Mouse (Mus musculus): Measurements from ENCODE around the gene Gm28374. TPM values are rescaled to one million over a fixed set of nuclear protein-coding genes. Genes with fewer than 3 reads are reported as not detected.

The Gm28374 gene
- total RNA-seq (2023), result not detected

GRCm38 (mm10) chr19:6082156-6082555, at the start of gene Gm28374:
Gm28374 (minus strand) TSS chr19:6082256.

DNA sequence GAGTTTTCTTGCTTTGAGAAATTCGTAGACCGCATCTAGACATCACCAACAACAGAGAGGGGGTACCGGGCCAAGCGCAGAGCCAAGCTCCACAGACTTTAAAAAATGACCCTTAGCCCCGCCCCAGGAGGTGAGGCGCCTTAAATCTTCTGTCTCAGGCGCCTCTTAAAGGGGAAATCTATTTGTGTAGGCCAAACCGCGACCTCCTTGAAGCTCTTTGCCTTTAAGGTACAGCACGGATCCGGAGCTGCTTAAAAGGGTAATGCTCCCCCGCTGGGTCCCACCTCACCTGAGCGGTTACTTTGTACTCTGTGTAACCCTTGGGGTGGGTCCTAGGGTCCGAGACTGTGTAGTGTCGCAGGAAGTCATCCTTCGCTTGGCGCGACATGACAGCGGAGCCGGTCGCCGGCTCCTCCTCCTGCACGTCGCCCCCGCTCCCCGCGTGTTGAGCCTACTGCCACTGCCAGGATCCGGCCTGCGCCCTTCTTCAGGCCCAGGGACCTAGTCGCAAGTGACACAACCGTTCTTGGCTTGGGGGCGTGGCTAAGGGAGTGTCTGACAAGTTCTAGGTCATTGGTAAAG, 45.8 kb upstream of the Gm28374 start, which contains the start of gene Snx15:
Gene Snx15 (minus strand): TSS at position 545 of the 582 bp plus-strand sequence.

GRCm38 (mm10) chr19:6117986-6118676, 36.1 kb upstream of the Gm28374 start, which contains the start of gene Sac3d1:
Sac3d1 (minus strand) TSS chr19:6118650.

GRCm38 (mm10) chr19:6105586-6105985, 23.5 kb upstream of the Gm28374 start, which contains the start of gene Naaladl1:
Naaladl1 (plus strand) TSS chr19:6105782.

DNA sequence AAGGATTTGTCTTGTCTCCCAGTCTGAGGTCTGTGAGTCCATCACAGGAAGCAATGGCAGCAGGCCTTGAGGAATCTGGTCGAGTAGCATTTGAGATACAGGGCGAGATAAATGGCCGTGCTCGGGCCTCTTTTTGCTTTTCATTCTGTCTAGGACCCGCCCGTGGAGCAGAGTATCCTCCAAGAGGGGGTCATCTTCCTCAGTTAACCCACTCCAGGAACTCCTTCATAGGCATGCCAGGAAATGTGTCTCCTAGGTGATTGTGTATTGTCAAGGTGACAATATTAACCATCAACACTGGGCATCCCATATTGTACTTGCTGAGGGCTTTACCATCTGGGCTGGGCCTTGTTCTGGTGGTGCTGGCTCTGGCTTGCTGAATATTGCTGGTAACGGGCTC, 12.1 kb upstream of the Gm28374 start, which contains the start of gene AC131692.1:
Gene AC131692.1 (plus strand): TSS at position 301 of the 400 bp plus-strand sequence.

GRCm38 (mm10) chr19:6084478-6085248, 2.6 kb upstream of the Gm28374 start, which contains the start of the genes Zfpl1 and Cdca5:
Zfpl1 (minus strand) TSS chr19:6084956.
Cdca5 (plus strand) TSS chr19:6084983.

DNA sequence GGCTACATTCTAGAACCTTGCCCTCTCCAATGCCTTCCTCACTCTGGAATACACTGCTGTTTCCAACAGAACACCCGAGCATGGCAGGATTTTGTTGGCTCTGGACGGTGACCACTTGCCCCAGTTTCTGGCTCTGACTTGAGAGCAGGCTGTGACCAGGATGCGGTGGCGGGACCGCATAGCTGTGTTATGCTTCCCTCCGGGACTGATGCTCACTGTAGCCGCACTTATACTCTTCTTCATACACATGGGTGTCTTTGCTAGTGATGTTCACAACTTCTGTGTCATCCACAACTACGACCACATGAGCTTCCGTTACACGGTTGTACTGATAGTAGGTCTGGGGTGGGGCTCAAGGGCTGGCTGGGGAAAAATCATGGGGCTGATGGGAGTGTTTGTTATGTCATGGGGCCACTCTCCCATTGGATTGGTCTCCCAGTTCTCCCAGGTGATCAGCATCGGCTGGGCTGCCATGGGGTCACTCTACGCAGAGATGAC, 2.0 kb downstream of the Gm28374 start, which contains the start of gene Tmem262:
Gene Tmem262 (plus strand): TSS at position 51 of the 498 bp plus-strand sequence.

GRCm38 (mm10) chr19:6076564-6077393, 5.3 kb downstream of the Gm28374 start, which contains the start of gene Vps51:
Vps51 (minus strand) TSS chr19:6077231.

DNA sequence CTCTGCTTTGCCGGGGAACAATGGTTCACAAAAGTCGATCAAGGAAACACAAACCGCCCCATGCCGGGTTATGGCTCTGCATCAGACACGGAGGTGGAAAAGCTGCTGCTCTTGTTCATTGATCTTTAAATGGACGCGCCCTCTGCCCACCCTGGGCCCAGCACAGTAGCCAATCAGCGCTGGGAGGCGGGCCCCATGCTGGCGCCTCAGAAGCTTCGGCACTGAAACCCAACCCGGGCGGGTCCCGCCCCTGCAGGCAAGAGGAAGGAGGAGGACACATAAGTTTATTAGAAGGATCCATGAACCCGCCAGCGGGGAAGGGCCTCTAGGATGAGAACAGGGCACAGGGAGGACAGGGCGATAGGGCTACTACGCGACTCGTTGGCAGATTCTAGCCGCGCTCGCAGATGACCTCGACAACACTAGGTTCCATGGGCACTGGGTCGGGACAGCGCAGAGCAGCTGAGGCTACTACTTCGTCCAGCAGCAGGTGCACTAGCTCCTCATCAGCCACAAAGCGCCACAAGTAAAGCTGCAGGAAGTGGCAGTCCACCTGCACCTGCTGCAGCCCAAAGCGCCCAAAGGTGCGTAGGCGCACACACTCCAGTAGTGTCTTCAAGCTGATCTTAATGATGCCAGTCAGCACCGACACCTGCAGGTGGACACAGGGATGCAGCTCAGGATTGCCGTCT, 14.2 kb downstream of the Gm28374 start, which contains the start of gene Tm7sf2:
Gene Tm7sf2 (minus strand): TSS at position 650 of the 692 bp plus-strand sequence.

DNA sequence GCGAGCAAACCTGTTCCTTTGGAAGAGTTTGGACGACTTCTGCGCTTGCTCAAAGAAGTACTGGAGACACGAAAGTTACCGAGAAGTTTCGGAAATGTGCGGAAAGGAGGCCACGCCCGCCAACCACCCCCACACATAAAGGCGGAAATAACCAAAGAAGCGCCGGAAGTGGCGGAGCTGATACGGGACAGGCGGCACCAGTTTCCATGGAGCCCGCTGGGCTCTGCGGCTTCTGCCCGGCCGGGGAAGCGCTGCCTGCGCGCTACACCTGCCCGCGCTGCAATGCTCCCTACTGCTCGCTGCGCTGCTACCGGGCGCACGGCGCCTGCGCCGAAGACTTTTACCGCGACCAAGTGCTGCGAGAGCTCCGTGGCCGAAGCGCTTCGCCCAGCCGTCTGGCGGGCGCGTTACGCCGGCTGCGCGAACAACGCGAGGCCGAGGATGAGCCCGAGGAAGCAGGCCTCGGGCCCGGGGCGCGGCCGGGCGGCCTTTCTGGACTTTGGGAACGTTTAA, 21.0 kb downstream of the Gm28374 start, which contains the start of gene Znhit2:
Gene Znhit2 (plus strand): TSS at position 172 of the 513 bp plus-strand sequence.

DNA sequence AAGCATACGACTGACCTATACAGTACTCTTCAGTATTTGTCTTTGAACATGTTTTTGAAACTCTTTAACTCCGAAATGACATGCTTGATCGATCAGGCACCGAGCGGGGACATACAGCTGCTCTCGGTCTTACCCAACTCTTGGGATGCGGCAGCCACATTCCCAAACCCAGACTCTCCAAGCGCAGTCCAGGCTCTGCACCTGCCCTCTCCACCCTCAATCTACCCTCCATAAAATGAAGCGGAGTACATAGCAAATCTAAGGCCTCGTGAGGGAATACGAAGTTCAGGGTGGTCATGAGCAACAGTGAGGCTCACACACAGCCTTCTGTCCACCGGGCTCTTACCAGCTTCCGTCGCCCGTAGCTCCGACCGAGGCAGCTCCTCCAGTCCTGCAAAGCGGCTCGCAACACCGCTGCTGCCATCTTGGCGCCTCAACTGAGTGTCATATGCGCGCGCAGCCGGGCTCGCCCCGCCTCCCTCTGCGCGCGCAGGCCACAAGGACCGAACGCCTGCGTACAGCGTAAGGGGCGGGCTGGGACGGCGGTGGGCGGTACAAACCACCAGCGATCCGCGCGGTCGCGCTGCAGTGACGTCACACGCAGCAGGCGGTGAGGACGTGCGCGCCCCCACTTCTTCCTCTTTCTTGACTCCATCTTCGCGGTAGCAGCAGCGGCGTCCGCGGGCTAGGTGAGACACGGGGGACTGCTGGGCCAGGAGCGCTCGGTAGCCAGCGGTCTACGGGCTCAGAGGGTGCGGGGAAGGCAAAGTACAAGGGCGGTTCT, 24.6 kb downstream of the Gm28374 start, which contains the start of the genes Mrpl49 and Fau:
Gene Mrpl49 (minus strand): TSS at position 473 of the 784 bp plus-strand sequence.
Gene Fau (plus strand): TSS at position 532 of the 784 bp plus-strand sequence.

GRCm38 (mm10) chr19:6046294-6047153, 35.5 kb downstream of the Gm28374 start, which contains the start of gene Syvn1:
Syvn1 (plus strand) TSS chr19:6046576.

Other genes with a start within 250 kb of the Gm28374 start
- 10 to 100 TPM; 39.6 to 41.7 TPM for gene Frmd8, start 207.0 kb downstream of the Gm28374 start, total RNA-seq (2023)
- gene Slc25a45, start 204.4 kb downstream of the Gm28374 start, total RNA-seq (2023), result 10 to 100 TPM; 21.2 to 26.6 TPM
- gene Tigd3, start 188.1 kb downstream of the Gm28374 start, total RNA-seq (2023), result 1 to 10 TPM; 3.4 to 4.2 TPM
- gene Dpf2, start 169.2 kb downstream of the Gm28374 start, total RNA-seq (2023), result 100 to 1,000 TPM; 171 to 191 TPM
- gene Cdc42ep2, start 157.4 kb downstream of the Gm28374 start, total RNA-seq (2023), result not detected
- 10 to 100 TPM; 77.0 to 78.2 TPM for gene Pola2, start 118.1 kb downstream of the Gm28374 start, total RNA-seq (2023)
- not detected for gene Slc22a20, start 96.1 kb downstream of the Gm28374 start, total RNA-seq (2023)
- gene Capn1, start 66.4 kb downstream of the Gm28374 start, total RNA-seq (2023), result 100 to 1,000 TPM in 1 of 2 experiments, 10 to 100 TPM in 1; 97.9 to 103 TPM
- gene Syvn1, start 35.7 kb downstream of the Gm28374 start, total RNA-seq (2023), result 100 to 1,000 TPM; 205 to 221 TPM
- gene Mrpl49, start 24.5 kb downstream of the Gm28374 start, total RNA-seq (2023), result 10 to 100 TPM; 24.4 to 30.4 TPM
- gene Fau, start 24.4 kb downstream of the Gm28374 start, total RNA-seq (2023), result 1,000 to 10,000 TPM; 3,281 to 3,326 TPM
- 10 to 100 TPM; 11.5 to 17.8 TPM for gene Znhit2, start 21.1 kb downstream of the Gm28374 start, total RNA-seq (2023)
- gene Tm7sf2, start 13.9 kb downstream of the Gm28374 start, total RNA-seq (2023), result 10 to 100 TPM; 11.2 to 16.4 TPM
- 100 to 1,000 TPM in 1 of 2 experiments, 10 to 100 TPM in 1; 83.4 to 105 TPM for gene Vps51, start 5.0 kb downstream of the Gm28374 start, total RNA-seq (2023)
- not detected for gene Tmem262, start 2.2 kb downstream of the Gm28374 start, total RNA-seq (2023)
- gene Zfpl1, start 2.7 kb upstream of the Gm28374 start, total RNA-seq (2023), result 10 to 100 TPM; 51.4 to 65.8 TPM
- 1 to 10 TPM; 1.6 TPM for gene Cdca5, start 2.7 kb upstream of the Gm28374 start, total RNA-seq (2023)
- gene AC131692.1, start 12.2 kb upstream of the Gm28374 start, total RNA-seq (2023), result not detected
- not detected for gene Naaladl1, start 23.5 kb upstream of the Gm28374 start, total RNA-seq (2023)
- gene Sac3d1, start 36.4 kb upstream of the Gm28374 start, total RNA-seq (2023), result 1 to 10 TPM; 8.8 to 10.0 TPM
- gene Snx15, start 46.0 kb upstream of the Gm28374 start, total RNA-seq (2023), result 10 to 100 TPM; 41.1 to 46.7 TPM
- not detected for gene Batf2, start 58.7 kb upstream of the Gm28374 start, total RNA-seq (2023)
- gene Arl2, start 59.3 kb upstream of the Gm28374 start, total RNA-seq (2023), result 10 to 100 TPM; 31.4 to 32.2 TPM
- not detected for gene Majin, start 102.1 kb upstream of the Gm28374 start, total RNA-seq (2023)
- not detected for gene Gpha2, start 144.1 kb upstream of the Gm28374 start, total RNA-seq (2023)
- 10 to 100 TPM; 25.7 to 33.0 TPM for gene Ppp2r5b, start 153.6 kb upstream of the Gm28374 start, total RNA-seq (2023)
- gene Atg2a, start 159.4 kb upstream of the Gm28374 start, total RNA-seq (2023), result 100 to 1,000 TPM; 105 to 123 TPM
- gene Ehd1, start 194.5 kb upstream of the Gm28374 start, total RNA-seq (2023), result 100 to 1,000 TPM; 212 to 217 TPM
- gene Cdc42bpg, start 224.2 kb upstream of the Gm28374 start, total RNA-seq (2023), result 1 to 10 TPM; 8.0 to 9.0 TPM